ENCODE assay signal across 7 mouse cellular contexts in genomic region chr14:59232003-59232402, GRCm38 (mm10). TPM values are rescaled to one million over a fixed set of nuclear protein-coding genes. Genes with fewer than 3 reads are reported as not detected.
DNase-seq lines count a peak whose midpoint lies in the region; ATAC-seq lines count a peak whose summit lies in the region.

No protein-coding gene starts in this region.

- DNase-seq in lung, adult 18-20 months: peak; percentile 9 to 19
- no peak for DNase-seq in lung, postnatal 14 days
- DNase-seq in R1 (ENCODE audit: low read depth, low spot score): peak; percentile 15
- DNase-seq in fibroblast of lung, adult 2 months (ENCODE audit: low read depth): peak; percentile 26
- DNase-seq in layer of hippocampus, postnatal 25 days (ENCODE audit: extremely low spot score in 1 of 2, low spot score in 1 of 2): no peak
- no peak for DNase-seq in ovary, postnatal 14 days (ENCODE audit: low spot score)

- ATAC-seq in megakaryocyte, adult 5-6 weeks (ENCODE audit: poor library complexity, severe bottlenecking): peak; percentile 51

RNA-seq across cellular contexts. Expression of gene Gm6904, which starts 28.0 kb away (rescaled TPM):
- 1.4 TPM in 1 of 2 replicates, not detected in the other for total RNA-seq in megakaryocyte, adult 5-6 weeks (2015)
- not detected in 2 replicates for total RNA-seq in megakaryocyte, adult 5-6 weeks (2017)
- not detected for total RNA-seq in layer of hippocampus, postnatal 25 days (2021)

RNA-seq across cellular contexts. Expression of gene Rcbtb1, which starts 31.0 kb away (rescaled TPM):
- 28.0 and 32.7 TPM in 2 replicates for total RNA-seq in megakaryocyte, adult 5-6 weeks (2015)
- 16.7 and 19.7 TPM in 2 replicates for total RNA-seq in megakaryocyte, adult 5-6 weeks (2017)
- 10 to 100 TPM; 33.7 to 34.1 TPM for total RNA-seq in layer of hippocampus, postnatal 25 days (2021)

RNA-seq across cellular contexts. Expression of gene Gm5142, which starts 53.5 kb away (rescaled TPM):
- not detected in 2 replicates for total RNA-seq in megakaryocyte, adult 5-6 weeks (2015)
- total RNA-seq in megakaryocyte, adult 5-6 weeks (2017): not detected in 2 replicates
- total RNA-seq in layer of hippocampus, postnatal 25 days (2021): not detected

Comparison
In these comparisons a context has a peak if more than half of its experiments do, and no peak if none do; other contexts are left out.
1. DNase-seq: peak in lung, adult 18-20 months (2 of 2), R1 (single experiment) and fibroblast of lung, adult 2 months (single experiment); none in lung, postnatal 14 days (single experiment), layer of hippocampus, postnatal 25 days (0 of 2) and ovary, postnatal 14 days (single experiment).